Mouse (Mus musculus): ENCODE measurements at regions not wholly inside any gene's neighbourhood (a gene's known extent, or its start where the extent isn't known, plus 50 kb on each side); places are given as distances from the start of the nearest gene placed in this dataset.

DNA sequence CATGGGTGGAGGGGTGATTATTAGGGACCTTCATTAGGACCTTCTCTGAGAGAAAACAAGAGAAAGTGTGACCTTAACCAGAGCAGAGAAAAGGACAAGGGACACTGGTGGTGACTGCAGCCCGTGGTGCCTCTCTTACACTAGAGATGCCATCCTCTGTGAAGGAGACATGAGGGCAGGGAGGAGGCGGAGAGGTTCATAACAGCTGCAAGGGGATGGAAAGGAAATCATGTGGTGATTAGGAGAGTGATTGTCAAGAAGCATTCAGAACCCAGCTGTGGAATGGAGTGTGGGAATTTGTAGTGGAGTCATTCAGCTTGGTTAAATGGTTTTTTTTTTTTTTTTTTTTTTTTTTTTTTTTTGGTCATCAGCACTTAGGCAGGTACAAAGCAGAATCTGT lies 64.7 kb upstream of the Dnah5 start:
- Histone ChIP-seq H3K4me2 (ENCODE audit: insufficient read depth, low read depth, poor library complexity, severe bottlenecking) (no peak overlapping the region), H3K9me3 (replicated peaks; ENCODE audit: low read length) (no peaks in the 10 kb centered on the region), H3K4me1 (ENCODE audit: control insufficient read depth in 1 of 2, insufficient read depth in 2 of 2) (no peaks in the 10 kb centered on the region), H3K27me3 (replicated peaks) (no peaks in the 10 kb centered on the region), H3K36me3 (replicated peaks in 1 of 2; ENCODE audit: control insufficient read depth in 1 of 2, insufficient read depth in 1 of 2, low read length in 1 of 2) (no peaks in the 10 kb centered on the region), H3K27ac (ENCODE audit: insufficient read depth, low read depth) (no peak overlapping the region), H3K4me3 (replicated peaks in 1 of 3; ENCODE audit: low read depth in 2 of 3, low read length in 2 of 3, poor library complexity in 1 of 3) (no peak overlapping the region), H3K9ac (ENCODE audit: insufficient read depth, low read depth) (no peak overlapping the region), H3K79me2 (replicated peaks; ENCODE audit: control insufficient read depth, extremely low read depth, insufficient read depth, poor library complexity, severe bottlenecking) (no peaks in the 10 kb centered on the region)
- TF ChIP-seq CHD2 (IDR thresholded peaks at IDR 0.05; ENCODE audit: low read length) (no peak), KAT2A (IDR thresholded peaks at IDR 0.05; ENCODE audit: insufficient replicate concordance, low read length) (no peak), USF1 (IDR thresholded peaks at IDR 0.05; ENCODE audit: low read depth, low read length) (no peak), PAX5 (IDR thresholded peaks at IDR 0.05; ENCODE audit: low read length) (no peak), USF2 (conservative IDR thresholded peaks at IDR 0.05; ENCODE audit: low read depth, low read length) (no peak), E2F4 (IDR thresholded peaks at IDR 0.05; ENCODE audit: insufficient replicate concordance, low read depth, low read length) (no peak), NELFE (IDR thresholded peaks at IDR 0.05; ENCODE audit: low read depth, low read length) (no peak), UBTF (IDR thresholded peaks at IDR 0.05; ENCODE audit: low read depth, low read length) (no peak), RAD21 (IDR thresholded peaks at IDR 0.05; ENCODE audit: low read depth, low read length) (no peak), MYC (IDR thresholded peaks at IDR 0.05; ENCODE audit: low read depth, low read length) (no peak), TCF12 (IDR thresholded peaks at IDR 0.05; ENCODE audit: low read depth, low read length) (no peak), NRF1 (IDR thresholded peaks at IDR 0.05; ENCODE audit: low read depth, low read length) (no peak), SIN3A (IDR thresholded peaks at IDR 0.05; ENCODE audit: low read length) (no peak), CHD1 (IDR thresholded peaks at IDR 0.05; ENCODE audit: low read depth, low read length) (no peak), RCOR1 (conservative IDR thresholded peaks at IDR 0.05; ENCODE audit: low read depth, low read length) (no peak), MAFK (IDR thresholded peaks at IDR 0.05; ENCODE audit: insufficient replicate concordance, low read length) (no peak), GABPA (IDR thresholded peaks at IDR 0.05; ENCODE audit: insufficient replicate concordance, low read depth, low read length) (no peak), ZMIZ1 (IDR thresholded peaks at IDR 0.05; ENCODE audit: low read depth, low read length) (no peak), JUND (conservative IDR thresholded peaks at IDR 0.05; ENCODE audit: low read depth, low read length) (no peak), MEF2A (IDR thresholded peaks at IDR 0.05; ENCODE audit: borderline replicate concordance, low read depth, low read length) (no peak)
- DNase-seq (ENCODE audit: extremely low read depth) = no peak
- dilution Hi-C loops (cut with MboI; ENCODE audit: extremely low pct_ligation_motif_present, extremely low pct_unique_long_range_greater_than_20kb, low sequenced_read_pairs) (no loop called here), in situ Hi-C loops (cut with MboI; ENCODE audit: low pct_ligation_motif_present, low pct_unique_long_range_greater_than_20kb, low sequenced_read_pairs) (no loop called here)

DNA sequence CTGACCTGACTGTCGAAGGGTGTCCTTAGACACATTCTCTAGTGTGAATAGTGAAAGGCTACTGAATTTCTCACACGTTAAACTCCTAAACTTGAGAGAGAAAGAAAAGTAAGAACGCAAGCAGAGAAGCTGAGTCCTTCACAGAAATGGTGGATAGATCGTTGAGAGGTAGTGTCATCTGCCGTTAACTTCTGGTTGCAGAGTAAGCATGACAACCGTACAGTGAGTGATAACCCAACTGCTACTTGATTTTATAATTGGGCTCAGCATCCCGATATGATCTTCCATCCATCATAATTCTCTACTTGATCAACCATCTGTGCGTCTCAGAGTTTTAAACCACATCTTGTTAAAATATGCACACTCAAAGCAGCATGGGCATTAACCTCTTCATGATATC lies 63.3 kb upstream of the Dnah5 start:
- Histone ChIP-seq H3K27ac (ENCODE audit: insufficient read depth, low read depth) (no peak overlapping the region), H3K79me2 (replicated peaks; ENCODE audit: control insufficient read depth, extremely low read depth, insufficient read depth, poor library complexity, severe bottlenecking) (no peaks in the 10 kb centered on the region), H3K9me3 (replicated peaks; ENCODE audit: low read length) (no peaks in the 10 kb centered on the region), H3K4me1 (ENCODE audit: control insufficient read depth in 1 of 2, insufficient read depth in 2 of 2) (peaks cover 0 to 6% of the 10 kb centered on the region in 2 experiments; a peak in 1 of 4 replicates), H3K27me3 (replicated peaks) (no peaks in the 10 kb centered on the region), H3K4me3 (replicated peaks in 1 of 3; ENCODE audit: low read depth in 2 of 3, low read length in 2 of 3, poor library complexity in 1 of 3) (no peak overlapping the region), H3K9ac (ENCODE audit: insufficient read depth, low read depth) (no peak overlapping the region), H3K4me2 (ENCODE audit: insufficient read depth, low read depth, poor library complexity, severe bottlenecking) (no peak overlapping the region), H3K36me3 (replicated peaks in 1 of 2; ENCODE audit: control insufficient read depth in 1 of 2, insufficient read depth in 1 of 2, low read length in 1 of 2) (no peaks in the 10 kb centered on the region)
- TF ChIP-seq UBTF (IDR thresholded peaks at IDR 0.05; ENCODE audit: low read depth, low read length) (no peak), CTCF (conservative IDR thresholded peaks at IDR 0.05 in 1 of 2, IDR thresholded peaks at IDR 0.05 in 1 of 2; ENCODE audit: low read depth in 2 of 2, low read length in 2 of 2) (no peak), SMC3 (IDR thresholded peaks at IDR 0.05; ENCODE audit: low read depth, low read length) (no peak), KAT2A (IDR thresholded peaks at IDR 0.05; ENCODE audit: insufficient replicate concordance, low read length) (no peak), CHD1 (IDR thresholded peaks at IDR 0.05; ENCODE audit: low read depth, low read length) (no peak), CHD2 (IDR thresholded peaks at IDR 0.05; ENCODE audit: low read length) (no peak), RCOR1 (conservative IDR thresholded peaks at IDR 0.05; ENCODE audit: low read depth, low read length) (no peak), MAZ (IDR thresholded peaks at IDR 0.05; ENCODE audit: low read depth, low read length) (no peak), POLR2AphosphoS2 (IDR thresholded peaks at IDR 0.05; ENCODE audit: low read depth, low read length) (no peak), USF2 (conservative IDR thresholded peaks at IDR 0.05; ENCODE audit: low read depth, low read length) (no peak), POLR2A (IDR thresholded peaks at IDR 0.05; ENCODE audit: low read depth, low read length) (no peak), BHLHE40 (IDR thresholded peaks at IDR 0.05; ENCODE audit: low read depth, low read length) (no peak), PAX5 (IDR thresholded peaks at IDR 0.05; ENCODE audit: low read length) (no peak), NELFE (IDR thresholded peaks at IDR 0.05; ENCODE audit: low read depth, low read length) (no peak), SIN3A (IDR thresholded peaks at IDR 0.05; ENCODE audit: low read length) (no peak)
- dilution Hi-C loops (cut with MboI; ENCODE audit: extremely low pct_ligation_motif_present, extremely low pct_unique_long_range_greater_than_20kb, low sequenced_read_pairs) = no loop called here
- DNase-seq (ENCODE audit: extremely low read depth) = no peak
- in situ Hi-C loops (cut with MboI; ENCODE audit: low pct_ligation_motif_present, low pct_unique_long_range_greater_than_20kb, low sequenced_read_pairs) = no loop called here
